Mouse (Mus musculus): ENCODE data around the gene Mrps11. TPM values are rescaled to one million over a fixed set of nuclear protein-coding genes. Genes with fewer than 3 reads are reported as not detected.

The Mrps11 gene
- total RNA-seq, 2 experiments from 2014 or later, result 36.2 to 38.8 TPM

DNA sequence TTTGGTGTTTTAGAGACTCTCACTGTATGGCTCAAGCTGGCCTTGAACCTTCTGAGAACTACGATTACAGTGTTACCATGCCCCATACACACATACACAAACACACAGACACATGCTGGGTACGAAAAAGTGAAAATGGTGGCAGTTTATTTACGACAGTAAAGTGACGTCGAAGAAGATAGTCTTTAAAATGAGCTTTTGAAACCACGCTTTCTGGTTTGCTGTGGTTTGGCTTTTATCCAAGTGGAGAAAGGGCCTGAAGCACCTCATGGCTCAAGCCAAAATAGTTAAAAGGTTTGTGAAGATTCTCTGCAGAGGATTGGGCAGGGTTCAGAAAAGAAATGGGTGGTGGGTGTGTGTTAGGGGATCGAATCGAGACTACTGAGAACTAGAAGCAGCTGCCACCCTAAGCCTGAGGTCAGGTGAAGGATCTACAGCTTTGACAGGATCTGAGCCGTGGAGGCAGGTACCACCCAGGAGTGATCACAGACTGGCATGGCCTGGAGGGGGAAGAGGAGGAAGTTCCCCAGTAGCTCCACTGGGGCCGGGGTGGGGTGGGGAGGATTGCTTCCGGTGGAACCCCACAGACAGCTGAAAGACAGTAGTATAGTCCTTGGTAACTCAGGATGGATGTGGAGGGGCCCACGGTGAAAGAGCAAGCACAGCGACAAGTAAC lies 11.1 kb downstream of the Mrps11 start:
- DNase-seq, result no peak

DNA sequence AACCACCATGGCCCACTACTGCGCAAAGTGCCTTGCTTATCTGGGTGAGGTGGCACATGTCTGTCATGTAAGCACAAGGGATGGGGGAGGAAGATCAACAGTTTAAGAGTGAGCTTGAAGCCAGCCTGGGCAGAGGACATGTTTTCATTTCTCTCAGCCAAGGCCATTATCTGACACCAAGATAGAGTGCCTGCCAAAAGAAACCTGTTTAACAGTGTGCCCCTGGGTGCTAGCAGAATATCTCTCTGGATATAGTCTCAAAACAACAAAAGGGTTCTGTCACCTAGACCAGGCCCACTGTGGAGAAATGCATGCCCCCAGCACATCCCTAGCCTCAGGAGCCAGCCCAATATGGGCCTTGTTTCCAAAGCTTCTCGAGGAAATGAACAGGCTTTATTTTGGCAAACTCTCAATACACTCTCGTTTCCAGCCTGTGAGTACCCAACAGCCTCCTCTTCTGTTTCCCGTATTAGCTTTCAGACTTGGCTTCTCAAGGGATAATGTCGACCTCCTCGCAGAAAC lies 11.7 kb downstream of the Mrps11 start:
- DNase-seq, result no peak

DNA sequence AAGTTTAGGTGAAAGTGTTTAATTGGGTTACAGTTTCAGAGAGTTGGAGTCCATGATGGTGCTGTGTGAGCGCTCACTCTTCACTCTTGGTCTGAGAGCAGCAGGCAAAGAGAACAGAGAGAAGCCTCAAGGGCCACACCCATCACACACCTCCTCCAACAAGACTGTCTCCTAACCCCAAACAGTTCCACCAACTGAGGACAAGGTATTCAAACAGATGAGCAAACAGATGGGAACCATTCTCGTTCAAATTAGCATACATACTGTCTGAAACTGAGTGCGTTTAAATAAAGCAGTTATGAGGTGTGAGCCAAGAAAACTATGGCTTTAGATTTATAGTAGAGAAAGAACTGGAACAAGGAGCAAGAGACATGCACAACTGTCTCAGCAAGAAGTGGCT lies 13.7 kb downstream of the Mrps11 start:
- no peak for DNase-seq

DNA sequence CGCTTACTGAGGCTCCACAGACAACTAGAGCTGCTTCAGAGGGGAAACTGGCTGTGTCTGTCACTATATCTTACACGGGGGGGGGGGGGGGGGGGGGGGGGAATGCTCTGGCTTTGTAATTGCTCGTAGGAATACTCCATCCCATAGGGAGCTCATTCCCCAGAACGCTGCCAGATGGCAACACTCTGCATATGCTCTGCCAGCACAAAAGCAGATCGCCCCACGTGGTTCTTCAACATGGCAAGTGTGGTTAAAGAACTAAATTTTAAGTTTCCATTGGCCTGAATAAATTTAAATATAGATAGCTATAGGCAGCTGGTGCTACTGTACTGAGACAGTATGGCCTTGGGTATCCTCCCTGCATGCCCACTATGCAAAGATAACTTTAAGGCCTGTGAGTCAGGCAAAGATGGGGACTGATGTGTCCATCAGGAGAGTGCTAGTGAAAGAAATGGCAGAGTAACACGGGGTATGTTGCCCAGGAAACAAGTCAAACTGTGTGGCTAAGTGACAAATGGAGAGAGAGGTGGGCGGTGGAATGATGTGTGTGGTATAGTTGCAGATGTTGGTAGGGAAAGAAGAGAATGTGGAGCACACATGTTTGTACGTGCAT lies 15.0 kb downstream of the Mrps11 start:
- peak; percentile 67 to 70 for DNase-seq

DNA sequence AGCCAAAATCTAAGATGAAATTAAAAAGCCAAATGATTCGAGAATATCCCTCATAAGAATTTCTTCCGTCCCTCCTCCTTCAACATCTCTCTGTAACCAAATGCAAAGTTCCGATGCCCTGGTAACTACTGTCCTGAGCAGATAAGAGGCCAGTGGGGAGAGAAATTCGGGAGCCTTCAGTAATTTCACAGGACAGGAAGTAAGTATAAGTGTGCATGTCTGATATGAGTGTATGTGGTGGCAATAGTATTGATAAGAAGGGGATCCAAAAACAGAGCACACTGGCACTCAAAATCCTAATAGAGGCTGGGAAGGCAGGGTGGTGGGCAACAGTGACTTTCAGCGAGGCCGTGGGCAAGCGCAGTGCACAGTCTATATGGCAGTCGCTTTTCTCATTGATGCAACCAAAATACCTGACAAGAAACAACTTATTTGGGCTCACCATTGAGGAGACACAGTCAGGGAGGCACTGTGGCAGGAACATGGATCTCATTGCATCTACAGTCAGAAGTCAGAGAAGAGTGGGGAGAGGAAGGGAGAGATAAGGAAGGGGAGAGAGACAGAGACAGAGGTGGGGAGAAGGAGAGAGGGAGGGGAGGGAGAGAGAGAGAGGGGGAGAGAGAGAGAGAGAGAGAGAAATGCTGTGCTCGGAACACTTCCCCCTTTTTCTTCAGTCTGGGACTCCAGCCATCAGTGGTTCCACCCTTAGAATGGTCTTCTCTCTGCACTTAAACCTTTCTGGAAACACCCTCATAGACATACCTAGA lies 17.0 kb downstream of the Mrps11 start:
- no peak for DNase-seq

DNA sequence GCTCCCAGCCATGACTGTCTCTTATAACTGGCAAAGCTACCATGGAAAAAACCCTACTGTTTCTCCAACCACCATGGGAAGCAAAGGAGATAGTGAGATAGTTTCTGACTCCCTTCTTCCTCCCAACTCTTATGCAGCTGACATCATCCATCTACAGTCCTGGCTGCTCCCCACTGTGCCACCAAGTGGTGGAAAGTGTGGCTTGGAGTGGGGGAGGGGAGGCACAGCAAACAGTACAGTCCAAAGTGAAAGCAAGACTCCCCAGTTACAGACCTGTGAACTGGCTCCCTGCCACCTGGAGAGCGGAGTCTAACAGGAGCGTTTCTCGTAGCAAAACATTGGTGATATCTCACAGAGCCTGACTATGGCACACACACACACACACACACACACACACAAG lies 20.9 kb downstream of the Mrps11 start:
- no peak for DNase-seq

DNA sequence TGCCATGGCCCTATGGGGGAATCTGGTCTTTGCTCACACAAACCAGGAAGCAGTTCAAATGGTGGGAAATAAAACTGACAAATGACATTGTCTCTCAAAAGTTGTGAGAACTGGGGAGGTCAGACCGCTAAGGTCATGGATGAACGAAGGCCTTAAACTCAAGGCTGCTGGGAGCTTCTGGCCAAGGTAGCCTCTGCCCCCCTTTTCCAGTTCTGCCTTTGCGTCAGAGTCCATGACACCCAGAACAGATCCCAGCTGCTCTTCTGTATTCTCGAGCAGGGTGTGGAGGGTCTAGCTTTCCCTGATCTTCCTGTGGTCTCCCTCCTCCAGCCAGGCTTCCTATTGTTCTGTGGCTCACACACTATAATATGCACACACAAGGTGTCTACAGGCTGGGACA lies 24.3 kb downstream of the Mrps11 start:
- DNase-seq, result no peak

DNA sequence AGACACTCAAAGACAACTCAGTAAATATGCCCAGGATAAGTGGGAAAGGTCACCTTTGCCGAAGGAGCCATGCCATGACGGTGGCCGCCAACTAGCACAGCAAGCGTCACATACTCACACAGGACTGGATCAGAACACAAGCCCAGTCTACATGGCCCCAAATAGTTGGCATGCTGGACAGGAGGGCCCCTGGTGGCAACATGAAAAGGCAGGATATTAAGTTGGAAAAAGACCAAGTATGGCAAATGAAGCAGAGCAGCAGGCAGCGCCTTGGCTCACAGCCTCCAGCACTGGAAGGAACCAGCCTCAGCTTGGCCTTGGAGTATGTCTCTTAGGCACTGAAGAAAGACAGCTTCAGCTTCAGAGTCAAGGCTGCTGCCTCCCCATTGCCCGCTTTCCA lies 30.9 kb downstream of the Mrps11 start:
- no peak for DNase-seq

DNA sequence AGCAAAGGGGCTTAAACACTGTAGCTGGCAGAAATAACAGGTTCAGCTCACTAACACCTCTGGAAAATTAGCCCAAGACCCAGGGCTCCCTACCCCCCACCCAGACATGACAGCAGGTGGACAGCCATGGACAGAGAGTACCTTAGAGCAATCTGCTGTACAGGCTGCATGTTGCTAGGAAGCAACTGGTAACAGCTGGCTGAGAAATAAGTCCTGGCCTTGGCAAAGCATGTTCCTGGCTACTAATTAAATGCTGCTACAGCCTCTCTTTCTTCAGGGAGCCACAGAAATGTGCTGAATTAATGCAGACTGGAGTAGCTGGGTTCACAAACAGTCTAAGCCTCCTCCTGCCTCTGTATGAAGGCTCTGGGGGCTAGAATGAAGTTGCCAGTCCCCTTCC lies 31.8 kb downstream of the Mrps11 start:
- no peak for DNase-seq

DNA sequence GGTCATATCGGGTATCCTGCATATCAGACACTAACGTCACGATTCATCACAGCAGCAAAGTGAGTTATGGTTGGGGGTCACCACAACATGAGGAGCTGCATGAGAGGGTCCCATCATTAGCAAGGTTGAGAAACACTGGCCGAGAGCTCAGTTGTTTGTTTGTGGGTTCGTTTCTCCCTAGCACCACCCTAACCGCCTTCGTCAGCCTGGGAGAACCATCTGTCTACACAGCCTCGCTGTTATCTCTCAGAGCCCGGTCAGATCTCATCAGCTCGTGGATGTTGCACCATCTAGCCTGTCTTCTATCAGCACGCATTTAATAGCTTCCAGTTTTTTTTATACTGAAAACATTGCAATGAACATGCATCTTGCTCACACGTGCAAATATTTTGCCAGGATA lies 35.4 kb downstream of the Mrps11 start:
- DNase-seq, result no peak

DNA sequence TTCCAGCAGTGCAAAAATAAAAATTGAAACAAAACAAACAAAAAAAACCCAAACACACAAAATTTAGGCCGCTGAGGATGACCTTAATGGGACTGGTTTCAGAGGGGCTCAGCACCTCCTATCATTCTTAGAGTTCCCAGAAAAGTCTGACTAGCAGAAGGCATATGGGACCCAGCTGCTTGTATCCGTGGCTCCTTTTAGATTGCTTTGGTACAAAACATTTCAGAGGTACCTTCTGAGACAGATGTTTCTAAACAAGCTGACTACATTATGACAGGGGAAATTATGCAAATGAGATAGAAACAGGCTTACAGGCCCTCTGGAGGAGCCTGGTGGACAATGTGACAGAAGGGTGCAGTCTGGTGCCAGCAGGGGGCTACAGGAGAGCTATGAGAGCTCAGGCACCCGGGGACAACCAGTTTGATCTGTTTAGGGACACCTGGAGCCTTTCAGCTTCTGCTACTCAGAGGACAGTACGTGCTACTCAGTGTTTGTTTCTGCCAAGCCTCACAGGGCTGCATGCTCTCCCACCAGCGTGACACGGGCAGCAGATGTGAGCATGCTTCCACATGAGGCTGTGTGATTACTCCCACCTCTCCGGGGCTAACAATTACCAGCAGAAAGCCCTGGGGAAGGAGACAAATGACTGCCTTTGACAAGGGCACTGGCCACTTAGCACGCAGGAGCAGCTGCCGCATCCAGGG lies 43.9 kb downstream of the Mrps11 start:
- DNase-seq, result no peak

DNA sequence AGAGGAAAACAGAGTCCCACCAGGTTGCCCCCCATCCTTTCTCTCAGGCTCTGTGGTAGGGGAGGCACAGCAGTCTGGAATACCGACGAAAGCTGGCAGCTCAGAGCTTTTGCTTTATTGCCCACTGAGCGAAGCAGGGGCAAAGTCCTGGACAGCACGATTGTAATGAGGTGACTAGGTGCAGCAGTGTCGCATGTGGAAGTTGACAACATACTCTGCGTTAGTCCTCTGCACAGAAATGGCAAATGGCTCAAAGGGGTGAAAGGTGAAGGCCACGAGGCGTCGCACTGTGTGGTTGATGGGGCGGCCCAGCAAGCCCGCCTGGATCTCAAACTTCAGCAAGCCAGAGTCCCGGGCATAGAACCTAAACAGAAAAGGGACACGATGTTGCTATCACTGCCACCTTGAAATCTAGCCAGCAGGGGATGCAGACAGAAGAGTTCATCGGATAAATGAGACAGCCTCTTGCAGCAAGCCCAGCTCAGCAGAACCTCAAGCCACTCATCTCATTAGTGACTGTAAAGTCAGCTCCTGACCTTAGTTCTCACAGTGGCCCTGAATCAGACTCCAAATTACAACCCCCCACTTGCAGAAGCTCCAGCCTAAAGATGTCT lies 44.9 kb downstream of the Mrps11 start:
- no peak for DNase-seq

DNA sequence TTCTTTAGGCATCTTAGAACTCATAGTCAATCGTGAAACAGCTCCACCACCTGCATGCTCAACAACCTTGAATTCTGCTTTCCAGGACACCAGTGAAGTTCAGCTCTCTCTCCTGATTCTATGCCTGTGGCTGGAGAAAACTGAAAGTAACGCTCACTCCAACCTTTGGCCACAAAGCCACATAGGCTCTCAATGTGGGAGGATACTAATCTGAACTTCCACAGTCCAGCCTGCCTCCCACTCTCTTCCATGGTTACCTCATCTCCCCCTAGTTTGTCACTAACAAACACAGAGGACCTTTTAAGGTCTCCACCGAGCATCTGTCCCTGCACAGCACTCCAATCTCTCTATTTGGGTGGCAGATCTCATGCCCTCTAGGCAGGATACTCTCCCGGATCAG lies 52.7 kb downstream of the Mrps11 start:
- no peak for DNase-seq

DNA sequence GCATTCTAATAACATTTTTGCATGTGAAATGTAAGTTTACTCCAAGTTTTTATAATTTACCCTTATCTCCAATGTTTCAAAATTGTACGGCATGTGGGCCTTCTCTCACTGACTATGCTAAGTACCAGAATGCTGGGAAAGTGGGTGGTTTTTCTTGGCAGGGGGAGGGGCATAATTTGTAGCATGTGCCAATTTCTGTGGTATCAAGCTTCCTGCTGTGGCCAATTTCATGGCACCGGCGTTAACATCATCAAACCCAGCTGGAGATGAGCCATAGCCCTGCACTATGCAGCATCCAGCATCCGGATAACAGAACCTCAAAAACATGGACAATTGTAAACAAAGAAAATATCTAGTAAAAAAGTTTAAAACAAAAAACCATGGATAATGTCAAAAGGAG lies 54.3 kb downstream of the Mrps11 start:
- no peak for DNase-seq

DNA sequence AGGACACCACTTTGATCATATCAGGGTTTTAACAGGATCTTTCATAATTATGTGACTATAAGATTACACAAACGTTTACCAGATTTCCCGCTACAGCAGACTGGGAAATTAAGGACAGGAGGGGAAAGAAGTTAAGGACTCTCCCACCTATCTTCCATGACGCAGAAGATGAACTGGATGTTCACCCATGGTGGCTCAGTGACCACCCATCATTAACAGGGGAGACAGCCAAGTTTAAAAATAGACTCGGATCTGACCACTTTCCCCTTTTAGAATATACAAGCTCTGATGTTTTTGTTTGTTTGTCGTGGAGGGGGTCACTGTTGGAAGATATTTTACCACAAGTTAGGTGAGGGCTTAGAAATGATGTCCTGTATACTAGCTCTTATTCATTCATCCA lies 58.7 kb downstream of the Mrps11 start:
- DNase-seq, result no peak

Other genes with a start within 250 kb of the Mrps11 start
- gene Ntrk3, start 45.1 kb upstream of the Mrps11 start, total RNA-seq (2021), result 100 to 1,000 TPM; 199 to 229 TPM
- 10 to 100 TPM; 29.9 to 30.4 TPM for gene Mrpl46, start 412 bp downstream of the Mrps11 start, total RNA-seq (2021)
- gene Det1, start 64.1 kb downstream of the Mrps11 start, total RNA-seq (2021), result 1 to 10 TPM; 7.0 to 7.6 TPM
- 10 to 100 TPM; 20.2 to 23.1 TPM for gene Aen, start 112.7 kb downstream of the Mrps11 start, total RNA-seq (2021)
- gene Isg20, start 130.3 kb downstream of the Mrps11 start, total RNA-seq (2021), result 1 to 10 TPM in 1 of 2 experiments, under 1 TPM in 1; 0.60 to 1.1 TPM